ENCODE assay signal across 12 mouse cellular contexts in genomic region chr13:113840421-113840820, GRCm38 (mm10).
"Had no signal": no experiment of that assay in that cellular context is flagged by ENCODE, and none has a peak within 500 bp of the region (broad histone marks: within the 10 kb centered on the region; RNA-seq: fewer than 3 reads in every experiment).

No protein-coding gene starts in this region.

- H3K9ac ChIP-seq: limb, embryonic 12.5 days; liver, embryonic 13.5 days; liver, postnatal 0 days; lung, embryonic 15.5 days; midbrain, embryonic 15.5 days had no signal

- H3K27ac ChIP-seq: limb, embryonic 12.5 days; liver, embryonic 13.5 days; lung, embryonic 15.5 days; macrophage; midbrain, embryonic 15.5 days had no signal

- ATAC-seq: liver, postnatal 0 days; midbrain, embryonic 15.5 days had no signal

- H3K9me3 ChIP-seq: liver, embryonic 13.5 days; lung, embryonic 15.5 days; midbrain, embryonic 15.5 days had no signal

- H3K4me1 ChIP-seq: lung, embryonic 15.5 days; midbrain, embryonic 15.5 days had no signal

- DNase-seq: layer of hippocampus, postnatal 36 days; liver; liver, embryonic 13.5 days; liver, postnatal 0 days; lung, postnatal 14 days; right cerebral cortex, postnatal 25 days had no signal

- H3K4me2 ChIP-seq: limb, embryonic 12.5 days; liver, embryonic 13.5 days; lung, embryonic 15.5 days; midbrain, embryonic 11.5 days; midbrain, embryonic 15.5 days had no signal

- H3K27me3 ChIP-seq: limb, embryonic 12.5 days; liver, embryonic 13.5 days; lung, embryonic 15.5 days; megakaryocyte, embryonic 14.5 days; midbrain, embryonic 15.5 days had no signal

- H3K36me3 ChIP-seq: lung, embryonic 15.5 days; midbrain, embryonic 15.5 days had no signal

- H3K4me3 ChIP-seq: limb, embryonic 12.5 days; liver, embryonic 13.5 days; lung, embryonic 15.5 days; megakaryocyte, embryonic 14.5 days; midbrain, embryonic 15.5 days had no signal
